Mouse (Mus musculus): Measurements from ENCODE around the gene Spc25.

- TF ChIP-seq CTCF (IDR thresholded peaks at IDR 0.05; ENCODE audit: low read depth) (no peak), EP300 (IDR thresholded peaks at IDR 0.05; ENCODE audit: low read depth) (no peak)
Observed at GRCm38 (mm10) chr2:69226876-69227275, 20.9 kb upstream of the Spc25 start.

Measured in liver, postnatal 0 days (tissue).